Comparison of ENCODE assay signal across 23 mouse cellular contexts in genomic region chr13:100824306-100824705, GRCm38 (mm10). TPM values are rescaled to one million over a fixed set of nuclear protein-coding genes. Genes with fewer than 3 reads are reported as not detected.
DNase-seq lines count a peak whose midpoint lies in the region; ATAC-seq and TF ChIP-seq lines count a peak whose summit lies in the region.
"Had no signal": no experiment of that assay in that cellular context is flagged by ENCODE, and none has a peak within 500 bp of the region (broad histone marks: within the 10 kb centered on the region; RNA-seq: fewer than 3 reads in every experiment).

No protein-coding gene starts in this region.

- DNase-seq in liver, postnatal 0 days, result no peak
- no peak for DNase-seq in liver
- DNase-seq in B cell, adult 2 months, result peak; percentile 62 to 72
- peak; percentile 80 to 84 for DNase-seq in spleen, postnatal 36 days (ENCODE audit: low spot score in 2 of 2)
- no peak for DNase-seq in embryo, embryonic 10.5 days (ENCODE audit: low spot score)
- DNase-seq: cerebellum, adult 9-10 months; gastrocnemius, postnatal 36 days; heart, postnatal 14 days; lung, postnatal 10 days; retina, postnatal 1 day; thymus, adult 18-20 months had no signal

- no peak overlapping the region; the same call in 1 of the 2 replicates for H3K4me2 ChIP-seq in liver, postnatal 0 days (ENCODE audit: low read depth, low read length)
- H3K4me2 ChIP-seq in forebrain, embryonic 16.5 days (ENCODE audit: low read length), result no peak overlapping the region
- H3K4me2 ChIP-seq: embryonic facial prominence, embryonic 12.5 days; heart, embryonic 11.5 days; hindbrain, embryonic 12.5 days; limb, embryonic 12.5 days had no signal

- H3K36me3 ChIP-seq in liver, postnatal 0 days (replicated peaks; ENCODE audit: insufficient read depth, low read length), result peaks cover 63% of the 10 kb centered on the region
- peaks cover 24% of the 10 kb centered on the region for H3K36me3 ChIP-seq in forebrain, embryonic 16.5 days (ENCODE audit: control insufficient read depth, insufficient read depth)

- peak overlapping the region; percentile 60 for H3K27ac ChIP-seq in liver, postnatal 0 days (ENCODE audit: low read depth)
- no peak overlapping the region for H3K27ac ChIP-seq in forebrain, embryonic 16.5 days (ENCODE audit: low read length)
- H3K27ac ChIP-seq: embryonic facial prominence, embryonic 12.5 days; hindbrain, embryonic 12.5 days; limb, embryonic 12.5 days; liver, embryonic 14.5 days; midbrain, embryonic 10.5 days had no signal

- 34% methylated on average over 6 of the region's 6 CpGs for whole genome bisulfite sequencing in liver, postnatal 0 days (ENCODE audit: insufficient replicate concordance)
- 83% methylated on average over 6 of the region's 6 CpGs for WGBS in forebrain, embryonic 16.5 days

- H3K4me1 ChIP-seq in liver, postnatal 0 days (ENCODE audit: insufficient read depth), result no peaks in the 10 kb centered on the region
- H3K4me1 ChIP-seq in forebrain, embryonic 16.5 days (replicated peaks; ENCODE audit: control insufficient read depth, insufficient read depth, low read length), result no peaks in the 10 kb centered on the region
- H3K4me1 ChIP-seq: embryonic facial prominence, embryonic 12.5 days; hindbrain, embryonic 12.5 days; limb, embryonic 12.5 days; midbrain, embryonic 10.5 days had no signal

- ATAC-seq in liver, postnatal 0 days, result peak; percentile 50; the same call in 1 of the 2 replicates
- ATAC-seq in granulocyte monocyte progenitor cell, adult 5-6 weeks (replicated peaks; ENCODE audit: poor library complexity, severe bottlenecking), result peak; percentile 88
- no peak for ATAC-seq in forebrain, embryonic 16.5 days
- ATAC-seq in inflammation-experienced regulatory T-cells, adult 6 months, result no peak
- ATAC-seq: forebrain, embryonic 14.5 days; intestine, embryonic 16.5 days had no signal

- H3K27me3 ChIP-seq in liver, postnatal 0 days (ENCODE audit: insufficient read depth, low read length), result no peaks in the 10 kb centered on the region
- no peaks in the 10 kb centered on the region for H3K27me3 ChIP-seq in forebrain, embryonic 16.5 days (replicated peaks; ENCODE audit: control insufficient read depth, insufficient read depth, low read length)
- H3K27me3 ChIP-seq: embryonic facial prominence, embryonic 12.5 days; hindbrain, embryonic 12.5 days; limb, embryonic 12.5 days had no signal

- no peak for TF ChIP-seq EP300 in liver, postnatal 0 days (IDR thresholded peaks at IDR 0.05; ENCODE audit: low read depth)

- H3K9ac ChIP-seq in liver, postnatal 0 days (replicated peaks), result no peak overlapping the region
- no peak overlapping the region for H3K9ac ChIP-seq in forebrain, embryonic 16.5 days (replicated peaks; ENCODE audit: low read depth, low read length)
- H3K9ac ChIP-seq: embryonic facial prominence, embryonic 12.5 days; hindbrain, embryonic 12.5 days; limb, embryonic 12.5 days; liver, embryonic 14.5 days had no signal

- no peak for TF ChIP-seq CTCF in liver, postnatal 0 days (IDR thresholded peaks at IDR 0.05; ENCODE audit: low read depth)

- no peaks in the 10 kb centered on the region for H3K9me3 ChIP-seq in liver, postnatal 0 days (ENCODE audit: low read length)
- no peaks in the 10 kb centered on the region for H3K9me3 ChIP-seq in forebrain, embryonic 16.5 days (ENCODE audit: control insufficient read depth, low read length)
- H3K9me3 ChIP-seq: embryonic facial prominence, embryonic 12.5 days; hindbrain, embryonic 12.5 days; limb, embryonic 12.5 days; midbrain, embryonic 10.5 days had no signal

- no peak overlapping the region for H3K4me3 ChIP-seq in liver, postnatal 0 days (ENCODE audit: low read depth, low read length)
- H3K4me3 ChIP-seq in forebrain, embryonic 16.5 days (replicated peaks; ENCODE audit: low read length), result no peak overlapping the region
- H3K4me3 ChIP-seq: embryonic facial prominence, embryonic 12.5 days; erythroblast, embryonic 14.5 days; hindbrain, embryonic 12.5 days; limb, embryonic 12.5 days; midbrain, embryonic 10.5 days had no signal

RNA-seq across cellular contexts. Expression of gene Slc30a5, which starts 8.9 kb away (rescaled TPM):
- polyA plus RNA-seq in liver, postnatal 0 days (2015; fragmentation: Nextera tagmentation; extraction: Ambion mirVana), result 18.8 and 18.9 TPM in 2 replicates
- 97.0 and 97.9 TPM in 2 replicates for total RNA-seq in granulocyte monocyte progenitor cell, adult 5-6 weeks (2014; fragmentation: Nextera tagmentation)
- total RNA-seq in granulocyte monocyte progenitor cell, adult 5-6 weeks (2017), result 96.8 and 111 TPM in 2 replicates
- polyA plus RNA-seq in forebrain, embryonic 16.5 days (2015; fragmentation: Nextera tagmentation; extraction: Ambion mirVana), result 34.9 and 38.8 TPM in 2 replicates
- 10 to 100 TPM; 11.5 to 15.0 (median 12.7) TPM for polyA plus RNA-seq in inflammation-experienced regulatory T-cells, adult 6 months (2017; shearing (Covaris generic))

RNA-seq across cellular contexts. Expression of gene Ccnb1, which starts 37.9 kb away (rescaled TPM):
- 74.6 and 85.2 TPM in 2 replicates for polyA plus RNA-seq in liver, postnatal 0 days (2015; fragmentation: Nextera tagmentation; extraction: Ambion mirVana)
- total RNA-seq in granulocyte monocyte progenitor cell, adult 5-6 weeks (2014; fragmentation: Nextera tagmentation), result 26.8 and 43.5 TPM in 2 replicates
- total RNA-seq in granulocyte monocyte progenitor cell, adult 5-6 weeks (2017), result 231 and 274 TPM in 2 replicates
- polyA plus RNA-seq in forebrain, embryonic 16.5 days (2015; fragmentation: Nextera tagmentation; extraction: Ambion mirVana), result 102 and 131 TPM in 2 replicates
- polyA plus RNA-seq in inflammation-experienced regulatory T-cells, adult 6 months (2017; shearing (Covaris generic)), result 100 to 1,000 TPM in 1 of 3 experiments, 10 to 100 TPM in 2; 10.2 to 168 (median 20.0) TPM

RNA-seq across cellular contexts. Expression of gene Cenph, which starts 48.6 kb away (rescaled TPM):
- polyA plus RNA-seq in liver, postnatal 0 days (2015; fragmentation: Nextera tagmentation; extraction: Ambion mirVana), result 19.4 and 19.6 TPM in 2 replicates
- total RNA-seq in granulocyte monocyte progenitor cell, adult 5-6 weeks (2014; fragmentation: Nextera tagmentation), result 37.1 and 51.9 TPM in 2 replicates
- total RNA-seq in granulocyte monocyte progenitor cell, adult 5-6 weeks (2017), result 56.6 and 69.5 TPM in 2 replicates
- 13.4 and 14.7 TPM in 2 replicates for polyA plus RNA-seq in forebrain, embryonic 16.5 days (2015; fragmentation: Nextera tagmentation; extraction: Ambion mirVana)
- 10 to 100 TPM in 1 of 3 experiments, 1 to 10 TPM in 2; 3.2 to 16.6 (median 3.2) TPM for polyA plus RNA-seq in inflammation-experienced regulatory T-cells, adult 6 months (2017; shearing (Covaris generic))

Comparison
In these comparisons a context has a peak if more than half of its experiments do, and no peak if none do; other contexts are left out.
1. ATAC-seq: peak in liver, postnatal 0 days (single experiment) and granulocyte monocyte progenitor cell, adult 5-6 weeks (single experiment); none in forebrain, embryonic 16.5 days (single experiment) and inflammation-experienced regulatory T-cells, adult 6 months (single experiment).
2. DNase-seq: peak in B cell, adult 2 months (2 of 2) and spleen, postnatal 36 days (2 of 2); none in liver, postnatal 0 days (single experiment), liver (single experiment) and embryo, embryonic 10.5 days (single experiment).